Mouse (Mus musculus) hindbrain, embryonic 11.5 days (tissue): ENCODE results near the gene Traf3ip2. TPM values are rescaled to one million over a fixed set of nuclear protein-coding genes. Genes with fewer than 3 reads are reported as not detected.

Experiments
- ATAC-seq: fragments of 200-750 bp; cut with Nextera tagmentation; 2 replicates; pipeline ENCODE4 v1.8.0; 2017; ENCODE audit warnings: mild to moderate bottlenecking, moderate TSS enrichment, moderate library complexity; ENCODE audit not compliant: low FRiP score
- DNase-seq: peaks from one replicate; pipeline ENCODE4 v3.0.0-alpha.2; 2015; ENCODE audit warnings: low spot score
- H3K27ac ChIP-seq: fragments of 300-500 bp; sonication (generic); 2 replicates; pipeline ENCODE4 v1.5.1; 2014; ENCODE audit warnings: mild to moderate bottlenecking, low read depth, low read length
- H3K27me3 ChIP-seq: fragments of 300-500 bp; sonication (generic); 2 replicates; pipeline ENCODE4 v1.6.1; 2014; ENCODE audit warnings: mild to moderate bottlenecking, low read length, moderate library complexity, mixed read lengths; ENCODE audit not compliant: control insufficient read depth, insufficient read depth
- H3K36me3 ChIP-seq: fragments of 300-500 bp; sonication (generic); 2 replicates; pipeline ENCODE4 v1.6.1; 2014; ENCODE audit warnings: mild to moderate bottlenecking, low read length, moderate library complexity, mixed read lengths; ENCODE audit not compliant: control insufficient read depth, insufficient read depth
- H3K4me1 ChIP-seq: fragments of 300-500 bp; sonication (generic); replicated peaks from 2 replicates; pipeline ENCODE4 v1.6.1; 2014; ENCODE audit warnings: low read length, mixed read lengths; ENCODE audit not compliant: control insufficient read depth, insufficient read depth
- H3K4me2 ChIP-seq: fragments of 300-500 bp; sonication (generic); replicated peaks from 2 replicates; pipeline ENCODE4 v1.6.1; 2014; ENCODE audit warnings: mild to moderate bottlenecking, low read depth, low read length
- H3K4me3 ChIP-seq: fragments of 300-500 bp; sonication (generic); 2 replicates; pipeline ENCODE4 v1.5.1; 2014; ENCODE audit warnings: low read depth, low read length
- H3K9ac ChIP-seq: fragments of 300-500 bp; sonication (generic); 2 replicates; pipeline ENCODE4 v1.6.1; 2014; ENCODE audit warnings: low read depth, low read length
- H3K9me3 ChIP-seq: fragments of 300-500 bp; sonication (generic); 2 replicates; pipeline ENCODE4 v1.6.1; 2016; ENCODE audit warnings: low read length; ENCODE audit not compliant: control insufficient read depth
- WGBS: fragments of 180-500 bp; shearing (Covaris S2); extraction: QIAGEN DNeasy Blood & Tissue Kit; methylation state at CpG from one replicate; pipeline ENCODE4 v1.1.7; 2014; 5-methylcytosine and 5-hydroxymethylcytosine counted together
- polyA plus RNA-seq: library from polyadenylated mRNA; unstranded; fragments of >200 nt; fragmentation: Nextera tagmentation; extraction: Ambion mirVana; gene quantifications from 2 replicates; pipeline ENCODE4 v1.2.1, GENCODE M21; 2014

Gene Traf3ip2
- polyA plus RNA-seq, 1 experiment from 2014 or later, result 5.6 TPM

DNA sequence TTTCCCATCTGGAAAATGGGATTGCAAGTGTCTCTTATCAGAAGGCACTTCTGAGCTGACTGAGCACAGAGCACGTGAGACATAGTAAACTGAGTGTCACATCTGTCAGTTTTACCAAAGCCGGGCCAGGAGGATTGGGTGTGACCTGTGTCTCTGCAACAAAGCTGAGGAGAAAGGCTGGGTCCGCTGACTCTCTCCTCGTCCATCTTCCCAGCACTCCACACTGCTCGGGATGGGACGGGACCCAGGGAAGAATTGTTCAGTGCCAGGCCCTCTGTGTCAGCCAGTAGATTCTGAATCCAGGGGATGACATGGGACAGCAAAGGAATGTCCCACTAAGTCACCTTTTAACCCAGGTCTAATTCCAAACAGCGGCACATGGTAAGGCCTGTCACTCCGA lies 32.3 kb upstream of the Traf3ip2 start:
- Histone ChIP-seq H3K9ac (no peak overlapping the region), H3K36me3 (no peaks in the 10 kb centered on the region), H3K27ac (no peak overlapping the region), H3K27me3 (no peaks in the 10 kb centered on the region), H3K4me2 (no peak overlapping the region), H3K4me1 (no peaks in the 10 kb centered on the region), H3K9me3 (no peaks in the 10 kb centered on the region), H3K4me3 (no peak overlapping the region)
- 50% methylated on average over 8 of the region's 8 CpGs for WGBS
- ATAC-seq, result peak; percentile 21; the same call in 1 of the 2 replicates
- DNase-seq, result no peak

DNA sequence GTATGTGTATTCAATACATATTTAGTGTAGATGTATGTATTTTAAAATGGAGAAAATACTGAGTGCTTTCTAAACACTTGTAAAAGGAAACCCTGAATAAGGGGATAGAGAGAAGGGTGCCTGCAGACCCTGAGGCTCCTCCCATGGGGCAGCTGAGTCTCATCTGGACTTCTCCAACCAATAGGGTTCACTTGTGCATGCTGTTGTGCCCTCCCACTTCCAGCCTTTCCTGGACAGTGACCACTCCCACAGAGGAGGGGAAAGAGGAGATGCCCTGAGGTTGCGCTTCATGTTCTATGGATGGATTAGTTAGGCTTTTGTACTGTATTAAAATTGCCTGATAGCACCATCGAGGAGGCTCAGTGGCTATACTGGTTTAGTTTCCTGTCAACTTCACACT lies 30.3 kb upstream of the Traf3ip2 start:
- Histone ChIP-seq H3K27ac (no peak overlapping the region), H3K4me1 (no peaks in the 10 kb centered on the region), H3K27me3 (no peaks in the 10 kb centered on the region), H3K4me3 (no peak overlapping the region), H3K36me3 (no peaks in the 10 kb centered on the region), H3K4me2 (no peak overlapping the region), H3K9ac (no peak overlapping the region), H3K9me3 (no peaks in the 10 kb centered on the region)
- DNase-seq (no peak), ATAC-seq (no peak)
- WGBS, result 93% methylated on average over 2 of the region's 2 CpGs

DNA sequence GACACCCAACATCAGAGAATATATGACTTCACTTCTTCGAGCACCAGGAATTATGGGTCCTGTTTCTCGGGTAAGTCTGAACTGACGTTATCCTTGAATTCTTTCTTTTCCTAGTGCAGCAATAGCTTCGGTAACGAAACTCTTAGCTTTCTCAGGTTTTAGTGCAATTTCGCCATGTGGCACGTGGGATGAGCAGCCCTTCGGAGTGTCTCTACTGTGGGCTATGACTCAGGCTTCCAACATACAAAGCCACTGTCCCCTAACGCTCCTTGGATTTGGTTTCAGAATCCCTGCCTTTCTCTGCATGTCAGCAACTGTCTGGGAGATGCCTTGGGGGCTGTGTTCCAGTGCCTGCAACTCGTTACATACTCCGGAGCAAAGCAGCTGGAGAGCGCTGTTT lies 29.0 kb upstream of the Traf3ip2 start:
- Histone ChIP-seq H3K27me3 (no peaks in the 10 kb centered on the region), H3K9me3 (no peaks in the 10 kb centered on the region), H3K4me1 (peaks cover 3% of the 10 kb centered on the region; the same call in 1 of the 2 replicates), H3K27ac (no peak overlapping the region), H3K36me3 (no peaks in the 10 kb centered on the region), H3K9ac (no peak overlapping the region), H3K4me2 (no peak overlapping the region), H3K4me3 (no peak overlapping the region)
- no peak for ATAC-seq
- DNase-seq, result no peak
- 90% methylated on average over 12 of the region's 12 CpGs for WGBS

DNA sequence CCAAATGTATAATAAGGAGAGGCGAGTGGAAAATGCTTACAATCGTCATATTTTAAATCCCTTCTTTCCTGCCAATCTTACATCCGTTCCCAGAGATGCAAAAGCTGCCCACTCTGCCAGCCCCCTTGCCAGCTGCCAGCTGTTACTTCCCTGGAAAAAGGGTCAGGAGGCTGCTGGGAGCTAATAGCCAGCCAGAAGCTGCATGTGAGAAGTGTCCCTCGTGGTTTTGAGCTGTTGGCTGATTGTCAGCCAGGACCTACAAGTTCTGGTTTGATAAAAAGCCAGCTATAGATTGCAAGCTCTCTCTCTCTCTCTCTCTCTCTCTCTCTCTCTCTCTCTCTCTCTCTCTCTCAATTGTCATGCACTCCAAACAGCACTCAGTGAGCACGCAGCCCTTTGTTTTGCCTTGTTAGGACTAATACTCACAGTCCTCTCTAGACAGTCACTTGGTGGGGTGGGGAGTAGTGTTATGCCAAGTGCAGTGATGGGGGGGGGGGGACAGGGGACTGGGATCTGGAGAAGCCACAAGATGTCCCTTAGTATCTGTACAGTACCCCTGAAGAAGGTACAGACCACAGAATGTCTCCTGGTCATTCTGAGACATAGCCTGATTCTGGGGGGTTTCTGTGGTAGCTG lies 25.3 kb upstream of the Traf3ip2 start:
- Histone ChIP-seq H3K9ac (no peak overlapping the region), H3K36me3 (no peaks in the 10 kb centered on the region), H3K27me3 (no peaks in the 10 kb centered on the region), H3K4me3 (no peak overlapping the region), H3K9me3 (no peaks in the 10 kb centered on the region), H3K4me1 (peaks cover 3% of the 10 kb centered on the region; the same call in 1 of the 2 replicates), H3K27ac (no peak overlapping the region), H3K4me2 (no peak overlapping the region)
- DNase-seq (no peak), ATAC-seq (0 out of 2 replicates have a peak, but pooled peaks have one; percentile 16)
- WGBS, result 61% methylated on average over 5 of the region's 5 CpGs

DNA sequence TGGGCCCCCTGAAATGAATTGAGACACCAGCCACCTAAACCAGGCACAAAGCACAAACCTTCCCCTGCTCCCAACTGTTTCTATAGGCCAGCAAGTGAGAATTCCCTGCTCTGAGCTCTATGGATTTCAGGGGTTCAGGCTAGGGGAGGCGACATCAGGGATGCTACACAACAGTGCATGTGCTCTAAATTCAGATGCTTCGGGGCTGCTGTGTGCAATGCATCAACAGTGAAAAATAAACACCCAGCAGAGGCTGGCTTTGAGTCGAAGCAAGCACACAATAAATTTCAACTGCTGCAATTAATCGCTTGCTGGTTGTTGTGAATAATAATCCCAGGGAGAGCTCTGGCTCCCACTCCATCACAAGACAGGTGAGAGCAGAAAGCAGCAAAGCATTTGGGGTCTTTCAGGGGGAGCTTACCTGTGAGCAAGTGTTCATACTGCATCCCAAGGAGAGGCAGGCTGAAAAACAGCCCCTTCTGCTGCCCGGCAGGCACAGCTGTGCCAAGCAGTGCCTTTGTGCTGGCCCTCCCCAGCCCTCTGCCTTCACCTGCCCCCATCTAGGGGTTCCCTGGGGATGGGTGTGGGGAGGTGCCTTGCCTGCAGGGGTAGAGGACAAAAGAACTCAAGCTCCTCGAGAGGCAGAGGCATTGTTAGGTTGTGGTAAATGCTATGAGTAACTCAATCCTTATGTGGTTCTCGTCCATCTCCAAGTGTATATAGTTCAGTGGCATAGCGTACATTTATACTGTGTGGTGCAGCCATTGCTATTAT lies 24.6 kb upstream of the Traf3ip2 start:
- Histone ChIP-seq H3K27me3 (no peaks in the 10 kb centered on the region), H3K4me2 (no peak overlapping the region), H3K9me3 (no peaks in the 10 kb centered on the region), H3K9ac (no peak overlapping the region), H3K27ac (no peak overlapping the region), H3K4me1 (peaks cover 3% of the 10 kb centered on the region; the same call in 1 of the 2 replicates), H3K4me3 (no peak overlapping the region), H3K36me3 (no peaks in the 10 kb centered on the region)
- DNase-seq, result peak; percentile 36
- ATAC-seq, result peak; percentile 55; the same call in 1 of the 2 replicates
- 64% methylated on average over 8 of the region's 8 CpGs for WGBS

DNA sequence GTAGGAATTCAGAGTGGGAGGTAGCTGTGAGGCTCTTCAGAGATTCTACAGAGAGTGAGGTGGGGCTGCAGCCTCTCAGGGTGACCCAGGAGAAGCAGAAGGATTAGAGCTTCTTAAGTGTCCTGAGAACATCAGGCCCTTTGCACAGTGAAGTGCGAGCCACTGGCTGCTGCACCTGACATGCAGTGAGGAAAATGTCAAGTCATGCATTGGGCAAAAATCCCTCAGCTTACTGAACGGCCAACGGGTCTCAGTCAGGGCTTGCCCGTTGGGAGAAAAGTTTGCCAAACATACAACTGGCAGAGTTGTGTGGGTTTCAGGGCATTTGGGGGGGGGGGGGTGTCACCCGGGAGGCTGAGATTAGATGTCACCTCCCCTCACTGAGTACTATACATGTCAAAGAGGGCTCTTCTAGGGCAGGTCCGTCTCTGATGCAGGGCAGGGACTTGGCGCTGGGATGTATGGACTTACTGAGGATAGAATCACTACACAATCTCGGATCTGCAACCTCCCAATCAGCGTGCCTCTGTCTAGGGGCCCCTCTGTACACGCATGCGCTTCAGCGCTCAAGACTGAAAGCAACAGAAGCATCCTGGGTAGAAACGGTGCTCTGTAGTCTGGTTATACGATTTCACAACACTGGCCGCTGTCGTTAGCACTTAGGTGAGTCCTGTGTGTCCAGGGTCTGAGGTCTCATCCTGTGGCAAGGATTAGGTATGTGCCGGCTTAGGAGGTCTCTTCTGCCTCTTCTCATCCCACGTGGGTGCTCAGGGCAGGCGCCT lies 22.8 kb upstream of the Traf3ip2 start:
- Histone ChIP-seq H3K27ac (no peak overlapping the region), H3K4me1 (peaks cover 3% of the 10 kb centered on the region; the same call in 1 of the 2 replicates), H3K9ac (no peak overlapping the region), H3K4me3 (no peak overlapping the region), H3K4me2 (no peak overlapping the region), H3K27me3 (no peaks in the 10 kb centered on the region), H3K36me3 (no peaks in the 10 kb centered on the region), H3K9me3 (no peaks in the 10 kb centered on the region)
- DNase-seq (no peak), ATAC-seq (no peak)
- WGBS, result 89% methylated on average over 19 of the region's 19 CpGs

DNA sequence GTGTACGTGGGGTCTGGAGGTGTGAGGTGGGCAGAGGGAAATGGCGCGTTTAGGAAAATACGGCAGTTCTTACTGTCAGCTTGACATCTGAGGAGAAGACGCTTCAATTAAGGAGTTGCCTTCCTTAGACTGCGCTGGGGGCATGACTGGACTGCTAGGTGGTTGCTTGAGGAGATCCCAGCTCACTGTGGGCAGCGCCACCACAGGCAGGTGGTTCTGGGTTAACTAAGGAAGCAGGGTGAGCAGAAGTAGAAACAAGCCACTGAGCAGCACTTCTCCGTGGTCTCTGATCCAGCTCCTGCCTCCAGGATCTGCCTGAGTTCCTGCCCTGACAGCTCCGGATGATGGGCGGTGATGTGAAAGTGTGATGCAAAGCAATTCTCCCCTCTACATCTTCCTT lies 22.1 kb upstream of the Traf3ip2 start:
- WGBS, result 91% methylated on average over 10 of the region's 10 CpGs
- Histone ChIP-seq H3K4me1 (peaks cover 3% of the 10 kb centered on the region; the same call in 1 of the 2 replicates), H3K27ac (no peak overlapping the region), H3K9me3 (no peaks in the 10 kb centered on the region), H3K27me3 (no peaks in the 10 kb centered on the region), H3K9ac (no peak overlapping the region), H3K4me3 (no peak overlapping the region), H3K4me2 (no peak overlapping the region), H3K36me3 (no peaks in the 10 kb centered on the region)
- ATAC-seq, result no peak
- DNase-seq, result no peak

DNA sequence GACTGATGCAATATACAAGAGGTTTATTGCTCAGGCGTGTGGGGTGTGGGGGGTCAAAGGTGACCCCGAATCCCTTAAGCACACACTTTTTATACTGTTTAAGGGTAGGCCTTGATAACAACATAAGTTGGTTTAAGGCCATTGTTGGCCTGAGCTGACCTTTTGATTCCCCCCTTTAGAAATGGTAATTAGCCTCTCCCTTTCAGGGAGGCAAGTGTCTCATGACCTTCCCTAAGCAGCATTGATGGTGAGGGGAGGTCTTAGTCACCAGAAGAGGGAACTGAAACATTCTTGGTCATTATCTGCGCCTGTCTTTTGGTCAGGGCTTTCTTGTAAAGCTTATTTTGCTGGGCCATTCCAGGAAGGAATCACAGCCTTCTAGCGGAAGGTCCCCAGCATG lies 20.2 kb upstream of the Traf3ip2 start:
- no peak for ATAC-seq
- Histone ChIP-seq H3K9ac (no peak overlapping the region), H3K4me3 (no peak overlapping the region), H3K4me2 (no peak overlapping the region), H3K9me3 (no peaks in the 10 kb centered on the region), H3K4me1 (peaks cover 5% of the 10 kb centered on the region; the same call in 1 of the 2 replicates), H3K27ac (no peak overlapping the region), H3K36me3 (no peaks in the 10 kb centered on the region), H3K27me3 (no peaks in the 10 kb centered on the region)
- no peak for DNase-seq
- 59% methylated on average over 4 of the region's 4 CpGs for WGBS
